Mouse (Mus musculus) embryonic facial prominence, embryonic 10.5 days (tissue): ENCODE data around the gene Helz. TPM values are rescaled to one million over a fixed set of nuclear protein-coding genes. Genes with fewer than 3 reads are reported as not detected.

ENCODE experiments used
- microRNA-seq: library from miRNA; unstranded; fragments of <30 nt; microRNA quantifications from one replicate; pipeline ENCODE4, GENCODE M21; 2017
- polyA plus RNA-seq: library from polyadenylated mRNA; unstranded; fragments of >200 nt; fragmentation: Nextera tagmentation; extraction: Ambion mirVana; gene quantifications from 2 replicates; pipeline ENCODE4 v1.2.1, GENCODE M21; 2016

Gene Helz
- polyA plus RNA-seq, 1 experiment from 2014 or later, result 24.1 TPM

Small RNAs within 50 kb of the gene (microRNA-seq; reads per million reads assigned to microRNA genes)
- not detected for gene Mir6932

Other genes starting within 250 kb of the Helz start
- gene Pitpnc1, start 77.2 kb upstream of the Helz start, polyA plus RNA-seq, result 37.1 and 42.5 TPM in 2 replicates
- gene Psmd12, start 68.4 kb upstream of the Helz start, polyA plus RNA-seq, result 221 and 225 TPM in 2 replicates
- not detected in 2 replicates for gene Cacng1, start 168.6 kb downstream of the Helz start, polyA plus RNA-seq
- gene Cacng4, start 246.6 kb downstream of the Helz start, polyA plus RNA-seq, result 2.9 and 3.4 TPM in 2 replicates